Mouse (Mus musculus): Measurements from ENCODE around the gene Taf12. TPM values are rescaled to one million over a fixed set of nuclear protein-coding genes. Genes with fewer than 3 reads are reported as not detected.
"Not testable (repeated sequence)": the region's sequence is repeated elsewhere in the genome, so short reads cannot be mapped to it uniquely, and the experiment has no call there.

The Taf12 gene
- polyA plus RNA-seq, 1 experiment, result not detected

GRCm38 (mm10) chr4:132266835-132267349 is 7.3 kb upstream of the Taf12 start:
- no peak overlapping the region for H3K27ac ChIP-seq (ENCODE audit: insufficient read depth, low read depth, low read length)
- H3K4me1 ChIP-seq (ENCODE audit: control insufficient read depth, insufficient read depth, low read length), result no peaks in the 10 kb centered on the region
- H3K4me3 ChIP-seq (ENCODE audit: insufficient read depth, low read depth, low read length), result no peak overlapping the region
- WGBS, result 75% methylated on average over 3 of the region's 3 CpGs
- TF ChIP-seq POLR2A (IDR thresholded peaks at IDR 0.05; ENCODE audit: insufficient read depth, low read depth, low read length), result no peak
- TF ChIP-seq CTCF (IDR thresholded peaks at IDR 0.05; ENCODE audit: insufficient read depth, low read depth, low read length), result no peak

- 10% methylated on average over 6 of the region's 6 CpGs for WGBS
These were observed 5.1 kb upstream of the Taf12 start for GRCm38 (mm10) chr4:132268871-132269739.

DNA sequence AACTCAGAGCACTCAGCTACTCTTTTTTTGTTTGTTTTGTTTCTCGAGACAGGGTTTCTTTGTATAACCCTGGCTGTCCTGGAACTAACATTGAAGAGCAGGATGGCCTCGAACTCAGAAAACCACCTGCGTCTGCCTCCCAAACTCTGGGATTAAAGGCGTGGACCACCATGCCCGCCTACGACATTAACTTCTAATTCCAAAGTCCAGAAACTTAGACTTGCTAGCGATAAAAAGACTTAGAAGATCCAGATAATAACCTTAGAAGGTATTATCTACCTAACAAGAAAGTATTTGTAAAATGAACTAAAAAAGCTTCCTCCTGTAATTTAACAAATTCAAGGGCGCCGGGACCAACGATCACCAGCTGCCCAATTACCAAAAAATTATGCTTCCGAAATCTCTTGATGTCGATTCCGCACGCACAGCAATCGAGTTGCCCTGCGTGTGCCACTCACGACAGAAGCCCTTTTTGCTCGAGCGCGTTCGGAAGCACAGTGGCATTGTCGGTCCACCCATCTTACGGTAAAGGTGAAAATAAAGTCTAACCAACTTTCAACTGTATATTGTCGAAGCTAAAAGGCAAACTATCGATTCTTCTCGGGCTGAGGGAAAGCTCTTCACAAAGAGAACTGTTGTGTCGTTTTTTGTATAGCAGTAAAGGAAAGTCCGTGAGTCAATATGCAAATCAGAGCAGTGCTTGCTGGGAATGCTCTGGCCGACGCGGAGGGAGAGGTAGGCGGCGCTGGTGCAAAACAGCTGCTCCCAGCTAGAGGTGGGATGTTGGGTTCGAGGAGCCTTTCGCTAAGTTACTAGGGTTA is 4.2 kb upstream of the Taf12 start:
- Histone ChIP-seq H3K4me3 (ENCODE audit: insufficient read depth, low read depth, low read length) (peak overlapping the region; percentile 24), H3K4me1 (ENCODE audit: control insufficient read depth, insufficient read depth, low read length) (no peaks in the 10 kb centered on the region), H3K27ac (ENCODE audit: insufficient read depth, low read depth, low read length) (peak overlapping the region; percentile 91)
- TF ChIP-seq CTCF (IDR thresholded peaks at IDR 0.05; ENCODE audit: insufficient read depth, low read depth, low read length) (no peak), POLR2A (IDR thresholded peaks at IDR 0.05; ENCODE audit: insufficient read depth, low read depth, low read length) (peak; percentile 100)
- WGBS, result under 1% methylated on average over 35 of the region's 35 CpGs

More at GRCm38 (mm10) chr4:132268871-132269739, 5.1 kb upstream of the Taf12 start:
- Histone ChIP-seq H3K4me1 (ENCODE audit: control insufficient read depth, insufficient read depth, low read length) (no peaks in the 10 kb centered on the region), H3K27ac (ENCODE audit: insufficient read depth, low read depth, low read length) (no peak overlapping the region), H3K4me3 (ENCODE audit: insufficient read depth, low read depth, low read length) (no peak overlapping the region)
- TF ChIP-seq POLR2A (IDR thresholded peaks at IDR 0.05; ENCODE audit: insufficient read depth, low read depth, low read length) (no peak), CTCF (IDR thresholded peaks at IDR 0.05; ENCODE audit: insufficient read depth, low read depth, low read length) (no peak)

- TF ChIP-seq POLR2A (IDR thresholded peaks at IDR 0.05; ENCODE audit: insufficient read depth, low read depth, low read length) (no peak), CTCF (IDR thresholded peaks at IDR 0.05; ENCODE audit: insufficient read depth, low read depth, low read length) (no peak)
- H3K4me3 ChIP-seq (ENCODE audit: insufficient read depth, low read depth, low read length), result no peak overlapping the region
- no peak overlapping the region for H3K27ac ChIP-seq (ENCODE audit: insufficient read depth, low read depth, low read length)
These were observed 1.0 kb upstream of the Taf12 start for GRCm38 (mm10) chr4:132273166-132273565.

DNA sequence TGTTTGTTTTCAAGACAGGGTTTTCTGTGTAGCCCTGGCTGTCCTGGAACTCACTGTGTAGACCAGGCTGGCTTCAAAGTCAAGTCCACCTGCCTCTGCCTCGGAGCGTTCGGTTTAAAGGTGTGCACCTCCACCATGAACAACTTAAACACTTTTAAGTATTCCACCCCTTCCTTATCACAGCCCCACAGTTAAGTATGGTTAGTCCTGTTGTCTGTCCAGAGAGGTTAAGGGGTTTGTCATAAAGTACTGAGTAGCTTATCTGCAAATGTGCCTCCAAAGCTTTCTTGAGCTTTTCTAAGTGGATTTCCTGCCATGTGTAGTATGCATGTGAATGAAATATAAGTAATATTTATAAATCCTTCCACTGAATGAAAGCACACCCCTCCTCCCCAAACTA is 1.8 kb downstream of the Taf12 start:
- 91% methylated on average over 3 of the region's 3 CpGs for WGBS
- Histone ChIP-seq H3K27ac (ENCODE audit: insufficient read depth, low read depth, low read length) (no peak overlapping the region), H3K4me3 (ENCODE audit: insufficient read depth, low read depth, low read length) (no peak overlapping the region), H3K4me1 (ENCODE audit: control insufficient read depth, insufficient read depth, low read length) (no peaks in the 10 kb centered on the region)
- TF ChIP-seq CTCF (IDR thresholded peaks at IDR 0.05; ENCODE audit: insufficient read depth, low read depth, low read length) (no peak), POLR2A (IDR thresholded peaks at IDR 0.05; ENCODE audit: insufficient read depth, low read depth, low read length) (no peak)

More at GRCm38 (mm10) chr4:132273166-132273565, 1.0 kb upstream of the Taf12 start:
- WGBS, result 37% methylated on average over 2 of the region's 2 CpGs
- no peaks in the 10 kb centered on the region for H3K4me1 ChIP-seq (ENCODE audit: control insufficient read depth, insufficient read depth, low read length)

DNA sequence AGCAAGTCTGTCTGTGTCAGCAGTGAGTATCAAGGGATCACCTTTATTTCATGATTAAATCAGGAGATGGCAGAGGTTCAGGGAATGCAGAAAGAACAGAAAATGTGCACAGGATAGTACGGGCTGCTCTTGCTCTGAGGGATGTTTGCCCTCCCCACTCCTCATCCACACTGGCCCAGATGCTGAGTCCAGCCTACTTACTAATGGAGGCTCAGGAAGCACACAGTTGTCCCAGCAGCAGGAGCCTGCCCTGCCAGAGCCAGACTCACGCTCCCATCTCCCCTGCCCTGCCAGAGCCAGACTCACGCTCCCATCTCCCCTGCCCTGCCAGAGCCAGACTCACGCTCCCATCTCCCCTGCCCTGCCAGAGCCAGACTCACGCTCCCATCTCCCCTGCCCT is 14.7 kb downstream of the Taf12 start:
- WGBS, result 73% methylated on average over 3 of the region's 5 CpGs
- H3K4me1 ChIP-seq (ENCODE audit: control insufficient read depth, insufficient read depth, low read length); H3K27ac ChIP-seq (ENCODE audit: insufficient read depth, low read depth, low read length); H3K4me3 ChIP-seq (ENCODE audit: insufficient read depth, low read depth, low read length): not testable (repeated sequence)

DNA sequence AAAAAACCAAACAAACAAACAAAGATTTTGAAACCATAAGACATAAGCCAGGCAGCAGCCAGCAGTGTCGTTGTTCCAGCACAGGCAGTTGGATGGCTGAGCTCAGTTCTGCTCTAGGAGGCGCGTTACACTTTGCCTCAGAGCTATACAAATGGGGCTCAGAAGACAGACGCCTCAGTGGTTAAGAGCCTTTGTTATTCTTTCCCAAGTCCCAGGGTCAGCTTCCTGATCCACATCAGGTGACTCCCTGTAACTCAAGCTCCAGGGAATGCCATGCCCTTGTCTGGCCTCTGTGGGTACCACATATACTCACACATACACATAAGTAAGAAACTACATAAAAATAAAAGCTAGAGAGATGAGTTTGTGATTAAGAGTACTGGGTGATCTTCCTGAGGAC is 16.9 kb downstream of the Taf12 start:
- no peak overlapping the region for H3K4me3 ChIP-seq (ENCODE audit: insufficient read depth, low read depth, low read length)
- TF ChIP-seq CTCF (IDR thresholded peaks at IDR 0.05; ENCODE audit: insufficient read depth, low read depth, low read length), result no peak
- TF ChIP-seq POLR2A (IDR thresholded peaks at IDR 0.05; ENCODE audit: insufficient read depth, low read depth, low read length), result no peak
- H3K27ac ChIP-seq (ENCODE audit: insufficient read depth, low read depth, low read length), result no peak overlapping the region
- 93% methylated on average over 4 of the region's 4 CpGs for WGBS
- H3K4me1 ChIP-seq (ENCODE audit: control insufficient read depth, insufficient read depth, low read length), result no peaks in the 10 kb centered on the region

GRCm38 (mm10) chr4:132291624-132292335 is 17.6 kb downstream of the Taf12 start:
- Histone ChIP-seq H3K4me1 (ENCODE audit: control insufficient read depth, insufficient read depth, low read length) (no peaks in the 10 kb centered on the region), H3K27ac (ENCODE audit: insufficient read depth, low read depth, low read length) (no peak overlapping the region), H3K4me3 (ENCODE audit: insufficient read depth, low read depth, low read length) (no peak overlapping the region)
- TF ChIP-seq POLR2A (IDR thresholded peaks at IDR 0.05; ENCODE audit: insufficient read depth, low read depth, low read length), result no peak
- no peak for TF ChIP-seq CTCF (IDR thresholded peaks at IDR 0.05; ENCODE audit: insufficient read depth, low read depth, low read length)
- 83% methylated on average over 12 of the region's 12 CpGs for WGBS
